Mouse (Mus musculus) heart, embryonic 14.5 days (tissue): ENCODE data around the gene Tcirg1. TPM values are rescaled to one million over a fixed set of nuclear protein-coding genes. Genes with fewer than 3 reads are reported as not detected.

Source experiments
- ATAC-seq: fragments of 200-750 bp; cut with Nextera tagmentation; 2 replicates; pipeline ENCODE4 v1.8.0; 2017; ENCODE audit warnings: low read depth, moderate TSS enrichment; ENCODE audit not compliant: insufficient number of reproducible peaks, insufficient read depth, low FRiP score
- H3K27ac ChIP-seq, 2 experiments: fragments of 200-500 bp in 1 of 2; fragments of 300-500 bp in 1 of 2; sonication (generic) in 1 of 2; replicated peaks in 1 of 2; 2 replicates each; pipeline ENCODE4 v1.5.1; 2012 to 2014; ENCODE audit warnings: low read depth in 2 of 2, low read length in 2 of 2, control low read depth in 1 of 2, mild to moderate bottlenecking in 1 of 2, mixed read lengths in 1 of 2; ENCODE audit not compliant: control insufficient read depth in 1 of 2, insufficient read depth in 1 of 2
- H3K27me3 ChIP-seq: fragments of 300-500 bp; sonication (generic); 2 replicates; pipeline ENCODE4 v1.6.1; 2014; ENCODE audit warnings: mild to moderate bottlenecking, low read length, control low read depth; ENCODE audit not compliant: control insufficient read depth, insufficient read depth
- H3K36me3 ChIP-seq: fragments of 300-500 bp; sonication (generic); 2 replicates; pipeline ENCODE4 v1.6.1; 2014; ENCODE audit warnings: mild to moderate bottlenecking, control low read depth, low read length, mixed read lengths; ENCODE audit not compliant: control insufficient read depth, insufficient read depth
- H3K4me1 ChIP-seq, 2 experiments: fragments of 200-500 bp in 1 of 2; fragments of 300-500 bp in 1 of 2; sonication (generic) in 1 of 2; 2 replicates each; pipeline ENCODE4 v1.6.1; 2012 to 2014; ENCODE audit warnings: low read length in 2 of 2, control low read depth in 1 of 2, mixed read lengths in 1 of 2; ENCODE audit not compliant: control insufficient read depth in 2 of 2, insufficient read depth in 2 of 2
- H3K4me2 ChIP-seq: fragments of 300-500 bp; sonication (generic); 2 replicates; pipeline ENCODE4 v1.6.1; 2014; ENCODE audit warnings: mild to moderate bottlenecking, low read length
- H3K4me3 ChIP-seq, 2 experiments: fragments of 200-500 bp in 1 of 2; fragments of 300-500 bp in 1 of 2; sonication (generic) in 1 of 2; 2 replicates each; pipeline ENCODE4 v1.5.1; 2012 to 2014; ENCODE audit warnings: low read length in 2 of 2, mild to moderate bottlenecking in 2 of 2, control low read depth in 1 of 2, low read depth in 1 of 2, moderate library complexity in 1 of 2; ENCODE audit not compliant: control insufficient read depth in 1 of 2, insufficient read depth in 1 of 2
- H3K9ac ChIP-seq: fragments of 300-500 bp; sonication (generic); 2 replicates; pipeline ENCODE4 v1.6.1; 2014; ENCODE audit warnings: mild to moderate bottlenecking, low read length
- H3K9me3 ChIP-seq: fragments of 300-500 bp; sonication (generic); 2 replicates; pipeline ENCODE4 v1.6.1; 2016; ENCODE audit warnings: low read length, control low read depth; ENCODE audit not compliant: control insufficient read depth
- WGBS: fragments of 180-500 bp; shearing (Covaris S2); extraction: QIAGEN DNeasy Blood & Tissue Kit; methylation state at CpG from one replicate; pipeline ENCODE4 v1.1.7; 2014; 5-methylcytosine and 5-hydroxymethylcytosine counted together
- polyA plus RNA-seq: library from polyadenylated mRNA; unstranded; fragments of >200 nt; fragmentation: Nextera tagmentation; extraction: Ambion mirVana; gene quantifications from 2 replicates; pipeline ENCODE4 v1.2.1, GENCODE M21; 2014

Tcirg1 gene
- polyA plus RNA-seq, 1 experiment from 2014 or later: 17.1 TPM

DNA sequence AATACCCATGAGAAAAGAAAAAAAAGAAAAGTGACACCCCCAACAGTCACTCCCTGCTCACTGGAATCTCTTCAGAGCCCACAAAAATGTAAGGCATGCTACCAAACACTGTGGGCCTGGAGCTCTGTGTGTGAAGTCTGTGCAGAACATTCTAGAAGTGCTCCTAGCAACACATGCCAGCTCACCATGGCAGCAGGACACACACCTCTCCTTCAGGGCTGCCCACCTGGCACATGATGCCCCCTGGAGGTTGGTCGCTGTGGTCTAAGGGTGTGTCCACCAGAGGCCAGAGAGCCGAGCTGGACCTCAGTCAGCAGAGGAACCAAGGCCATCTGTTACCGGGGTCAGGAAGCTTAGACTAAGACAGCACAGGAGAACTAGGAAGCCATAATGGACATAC, 19.3 kb upstream of the Tcirg1 start:
- WGBS: 66% methylated on average over 3 of the region's 3 CpGs
- Histone ChIP-seq H3K27me3 (no peaks in the 10 kb centered on the region), H3K27ac (0 out of 4 replicates have a peak overlapping the region, but pooled peaks of 1 of the 2 experiments have one; percentile 6), H3K4me3 (no peak overlapping the region), H3K4me1 (peaks cover 30 to 32% of the 10 kb centered on the region in 2 experiments), H3K4me2 (no peak overlapping the region), H3K9me3 (no peaks in the 10 kb centered on the region), H3K9ac (no peak overlapping the region), H3K36me3 (no peaks in the 10 kb centered on the region)
- no peak for ATAC-seq

DNA sequence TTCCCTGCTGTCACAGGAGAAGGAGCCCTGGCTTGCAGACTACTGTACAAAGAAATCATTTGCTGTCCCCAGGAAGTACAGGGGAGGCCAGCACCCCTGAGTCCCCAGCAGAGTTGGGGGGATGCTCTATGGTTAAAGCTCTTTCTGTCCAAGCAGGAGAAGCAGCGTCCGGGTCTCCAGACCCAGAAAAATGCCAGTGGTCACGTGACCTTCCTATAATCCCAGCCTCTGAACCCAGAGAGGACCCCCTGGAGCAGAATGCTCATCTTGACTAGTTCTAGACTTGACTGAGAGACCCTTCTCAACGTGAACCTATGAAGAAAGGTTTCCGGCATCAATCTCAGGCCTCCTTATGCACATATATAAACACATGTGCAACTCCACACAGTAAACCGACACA, 18.9 kb upstream of the Tcirg1 start:
- Histone ChIP-seq H3K27me3 (no peaks in the 10 kb centered on the region), H3K9me3 (no peaks in the 10 kb centered on the region), H3K9ac (no peak overlapping the region), H3K4me1 (peaks cover 29 to 32% of the 10 kb centered on the region in 2 experiments), H3K4me2 (no peak overlapping the region), H3K36me3 (no peaks in the 10 kb centered on the region), H3K27ac (no peak overlapping the region), H3K4me3 (no peak overlapping the region)
- WGBS: 92% methylated on average over 6 of the region's 6 CpGs
- ATAC-seq: no peak

DNA sequence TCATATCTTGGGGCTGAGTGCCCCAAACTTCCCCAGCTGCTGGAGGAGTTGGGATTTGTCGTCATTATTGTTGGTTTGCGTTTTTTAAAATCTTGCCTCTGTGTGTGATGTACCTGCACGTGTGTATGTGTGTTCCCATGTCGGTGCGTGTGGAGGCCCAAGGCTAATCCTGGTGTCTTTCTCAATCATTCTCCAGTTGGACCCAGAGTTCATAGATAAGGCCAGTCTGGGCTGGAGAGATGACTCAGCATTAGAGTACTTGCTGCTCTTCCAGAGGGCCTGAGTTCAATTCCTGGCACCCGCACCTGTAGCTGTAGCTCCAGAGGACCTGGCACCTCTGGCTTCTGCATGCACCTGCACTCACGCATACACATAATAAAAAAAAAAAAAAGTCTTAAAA, 17.9 kb upstream of the Tcirg1 start:
- WGBS: 91% methylated on average over 7 of the region's 7 CpGs
- Histone ChIP-seq H3K4me2 (no peak overlapping the region), H3K27me3 (no peaks in the 10 kb centered on the region), H3K27ac (no peak overlapping the region), H3K36me3 (no peaks in the 10 kb centered on the region), H3K9me3 (no peaks in the 10 kb centered on the region), H3K4me3 (no peak overlapping the region), H3K9ac (no peak overlapping the region), H3K4me1 (peaks cover 19 to 22% of the 10 kb centered on the region in 2 experiments)
- no peak for ATAC-seq

GRCm38 (mm10) chr19:3924190-3924589, 17.3 kb upstream of the Tcirg1 start:
- WGBS: 64% methylated on average over 8 of the region's 8 CpGs
- no peaks in the 10 kb centered on the region for H3K27me3 ChIP-seq
- no peaks in the 10 kb centered on the region for H3K36me3 ChIP-seq
- H3K4me1 ChIP-seq: peaks cover 12 to 15% of the 10 kb centered on the region in 2 experiments
- H3K27ac ChIP-seq: no peak overlapping the region
- no peak overlapping the region for H3K4me2 ChIP-seq
- H3K9ac ChIP-seq: no peak overlapping the region
- no peaks in the 10 kb centered on the region for H3K9me3 ChIP-seq
- no peak overlapping the region for H3K4me3 ChIP-seq
- ATAC-seq: no peak

DNA sequence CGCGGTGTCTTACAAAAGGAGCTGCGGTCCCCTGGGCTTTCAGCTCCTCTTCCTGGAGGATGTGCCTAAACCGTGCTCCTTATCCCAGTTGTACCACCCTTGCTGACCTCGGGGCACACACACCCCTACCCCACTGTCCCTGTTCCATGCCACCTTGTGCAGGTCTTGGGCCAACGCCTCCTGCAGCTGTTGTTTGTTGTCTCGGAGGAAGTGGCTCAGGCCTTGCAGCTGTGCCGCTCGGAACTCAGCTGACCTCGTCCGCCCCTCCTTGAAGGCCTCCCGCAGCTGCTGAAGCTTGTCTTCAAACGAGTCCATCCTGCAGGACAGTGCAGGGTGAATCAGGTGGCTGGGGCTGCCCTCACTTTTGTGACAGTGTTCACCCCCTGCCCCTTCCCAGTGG, 16.7 kb upstream of the Tcirg1 start:
- Histone ChIP-seq H3K4me2 (no peak overlapping the region), H3K27me3 (no peaks in the 10 kb centered on the region), H3K27ac (peak overlapping the region in 1 of 2 experiments; percentile 18; a peak in 1 of 4 replicates), H3K4me1 (peaks cover 8 to 9% of the 10 kb centered on the region in 2 experiments; a peak in 2 of 4 replicates), H3K4me3 (no peak overlapping the region), H3K36me3 (no peaks in the 10 kb centered on the region), H3K9ac (no peak overlapping the region), H3K9me3 (no peaks in the 10 kb centered on the region)
- WGBS: 57% methylated on average over 13 of the region's 13 CpGs
- ATAC-seq: no peak

GRCm38 (mm10) chr19:3922661-3923371, 15.9 kb upstream of the Tcirg1 start:
- H3K4me1 ChIP-seq: peaks cover 8 to 9% of the 10 kb centered on the region in 2 experiments; a peak in 2 of 4 replicates
- H3K27ac ChIP-seq: no peak overlapping the region; a peak in 1 of 4 replicates
- 58% methylated on average over 10 of the region's 10 CpGs for WGBS

DNA sequence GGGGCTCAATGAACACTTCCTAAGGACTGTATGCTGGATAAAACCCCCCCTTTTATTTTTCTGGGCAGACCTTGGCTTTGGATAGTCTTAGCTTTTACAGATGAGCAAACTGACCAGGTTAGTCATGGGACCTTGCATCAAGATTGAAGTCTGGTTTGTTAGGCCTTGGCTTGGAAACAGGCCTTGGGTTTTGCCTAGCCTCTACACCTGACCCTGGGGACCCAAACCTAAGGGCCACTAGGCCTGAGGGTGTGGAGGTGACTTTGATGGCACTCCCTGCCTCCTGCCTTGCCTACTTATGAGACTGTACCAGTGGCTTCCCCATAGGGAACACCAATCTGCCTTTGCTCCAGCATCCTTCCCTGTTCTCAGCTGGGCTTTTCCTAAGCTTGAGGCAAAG, 13.0 kb upstream of the Tcirg1 start:
- no peak overlapping the region for H3K4me2 ChIP-seq
- H3K27ac ChIP-seq: no peak overlapping the region
- no peaks in the 10 kb centered on the region for H3K27me3 ChIP-seq
- H3K9ac ChIP-seq: no peak overlapping the region
- H3K9me3 ChIP-seq: no peaks in the 10 kb centered on the region
- ATAC-seq: no peak
- no peaks in the 10 kb centered on the region for H3K36me3 ChIP-seq
- H3K4me3 ChIP-seq: no peak overlapping the region
- H3K4me1 ChIP-seq: peaks cover 7 to 8% of the 10 kb centered on the region in 2 experiments; a peak in 2 of 4 replicates

More at GRCm38 (mm10) chr19:3922661-3923371, 15.9 kb upstream of the Tcirg1 start:
- Histone ChIP-seq H3K27me3 (no peaks in the 10 kb centered on the region), H3K9me3 (no peaks in the 10 kb centered on the region), H3K36me3 (no peaks in the 10 kb centered on the region), H3K9ac (no peak overlapping the region), H3K4me2 (no peak overlapping the region), H3K4me3 (no peak overlapping the region)
- ATAC-seq: no peak

GRCm38 (mm10) chr19:3916727-3917126, 9.8 kb upstream of the Tcirg1 start:
- WGBS: 72% methylated on average over 11 of the region's 11 CpGs
- Histone ChIP-seq H3K4me3 (no peak overlapping the region), H3K9ac (no peak overlapping the region), H3K27ac (no peak overlapping the region), H3K27me3 (no peaks in the 10 kb centered on the region), H3K4me1 (peaks cover 9 to 13% of the 10 kb centered on the region in 2 experiments), H3K9me3 (no peaks in the 10 kb centered on the region), H3K36me3 (no peaks in the 10 kb centered on the region), H3K4me2 (no peak overlapping the region)
- ATAC-seq: no peak
